Mouse (Mus musculus): ENCODE data around the gene Hnrnph1. TPM values are rescaled to one million over a fixed set of nuclear protein-coding genes. Genes with fewer than 3 reads are reported as not detected.

Gene Hnrnph1
- total and polyA plus RNA-seq, 3 experiments = 239 to 829 (median 428) TPM

DNA sequence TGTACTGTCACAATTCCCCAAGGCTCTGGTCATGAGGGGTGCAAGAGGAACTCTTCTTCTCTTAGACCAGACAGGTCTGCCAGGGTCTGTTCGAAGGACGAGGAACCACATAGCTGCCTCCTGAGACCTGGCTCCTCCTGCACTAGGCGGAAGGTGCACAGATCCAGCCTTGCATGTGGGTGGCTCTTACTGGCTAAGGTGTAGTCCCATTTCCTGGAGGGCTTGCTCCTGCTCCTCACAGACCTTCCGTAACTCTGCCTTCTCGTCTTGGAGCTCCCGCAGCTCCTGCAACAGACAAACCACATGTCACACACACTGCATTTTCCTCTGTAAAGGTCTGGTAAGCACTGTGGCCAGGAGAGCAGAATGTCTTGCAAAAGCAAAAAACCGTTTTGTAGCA is 17.9 kb downstream of the Hnrnph1 start:
- H3K36me3 ChIP-seq (replicated peaks in 1 of 2; ENCODE audit: control insufficient read depth in 1 of 2, insufficient read depth in 1 of 2, low read length in 1 of 2) = peaks cover 46 to 75% of the 10 kb centered on the region in 2 experiments
- in situ Hi-C loops (cut with MboI; ENCODE audit: low pct_ligation_motif_present, low pct_unique_long_range_greater_than_20kb, low sequenced_read_pairs) = no loop called here
- DNase-seq (ENCODE audit: extremely low read depth) = no peak
- dilution Hi-C loops (cut with MboI; ENCODE audit: extremely low pct_ligation_motif_present, extremely low pct_unique_long_range_greater_than_20kb, low sequenced_read_pairs) = no loop called here
- TF ChIP-seq ZNF384 (IDR thresholded peaks at IDR 0.05; ENCODE audit: low read depth, low read length) (no peak), USF2 (conservative IDR thresholded peaks at IDR 0.05; ENCODE audit: low read depth, low read length) (no peak), EP300 (IDR thresholded peaks at IDR 0.05; ENCODE audit: low read length) (no peak), NELFE (IDR thresholded peaks at IDR 0.05; ENCODE audit: low read depth, low read length) (no peak), MAX (IDR thresholded peaks at IDR 0.05; ENCODE audit: low read length) (no peak), ELF1 (IDR thresholded peaks at IDR 0.05; ENCODE audit: low read depth, low read length) (no peak), BHLHE40 (IDR thresholded peaks at IDR 0.05; ENCODE audit: low read depth, low read length) (no peak), MAZ (IDR thresholded peaks at IDR 0.05; ENCODE audit: low read depth, low read length) (no peak), USF1 (IDR thresholded peaks at IDR 0.05; ENCODE audit: low read depth, low read length) (no peak), MAFK (IDR thresholded peaks at IDR 0.05; ENCODE audit: insufficient replicate concordance, low read length) (no peak), POLR2AphosphoS2 (IDR thresholded peaks at IDR 0.05; ENCODE audit: low read depth, low read length) (no peak), POLR2A (IDR thresholded peaks at IDR 0.05; ENCODE audit: low read depth, low read length) (no peak), MEF2A (IDR thresholded peaks at IDR 0.05; ENCODE audit: borderline replicate concordance, low read depth, low read length) (no peak), ETS1 (conservative IDR thresholded peaks at IDR 0.05; ENCODE audit: low read depth, low read length) (no peak), TCF12 (IDR thresholded peaks at IDR 0.05; ENCODE audit: low read depth, low read length) (no peak)
- peaks cover 0 to 2% of the 10 kb centered on the region in 2 experiments; a peak in 2 of 4 replicates for H3K4me1 ChIP-seq (ENCODE audit: control insufficient read depth in 1 of 2, insufficient read depth in 2 of 2)
- H3K27ac ChIP-seq (ENCODE audit: insufficient read depth, low read depth) = no peak overlapping the region
- H3K27me3 ChIP-seq (replicated peaks) = no peaks in the 10 kb centered on the region
- H3K4me2 ChIP-seq (ENCODE audit: insufficient read depth, low read depth, poor library complexity, severe bottlenecking) = no peak overlapping the region
- H3K79me2 ChIP-seq (replicated peaks; ENCODE audit: control insufficient read depth, extremely low read depth, insufficient read depth, poor library complexity, severe bottlenecking) = no peaks in the 10 kb centered on the region
- H3K9ac ChIP-seq (ENCODE audit: insufficient read depth, low read depth) = no peak overlapping the region
- no peak overlapping the region for H3K4me3 ChIP-seq (replicated peaks in 1 of 3; ENCODE audit: low read depth in 2 of 3, low read length in 2 of 3, poor library complexity in 1 of 3)
- no peaks in the 10 kb centered on the region for H3K9me3 ChIP-seq (replicated peaks; ENCODE audit: low read length)

DNA sequence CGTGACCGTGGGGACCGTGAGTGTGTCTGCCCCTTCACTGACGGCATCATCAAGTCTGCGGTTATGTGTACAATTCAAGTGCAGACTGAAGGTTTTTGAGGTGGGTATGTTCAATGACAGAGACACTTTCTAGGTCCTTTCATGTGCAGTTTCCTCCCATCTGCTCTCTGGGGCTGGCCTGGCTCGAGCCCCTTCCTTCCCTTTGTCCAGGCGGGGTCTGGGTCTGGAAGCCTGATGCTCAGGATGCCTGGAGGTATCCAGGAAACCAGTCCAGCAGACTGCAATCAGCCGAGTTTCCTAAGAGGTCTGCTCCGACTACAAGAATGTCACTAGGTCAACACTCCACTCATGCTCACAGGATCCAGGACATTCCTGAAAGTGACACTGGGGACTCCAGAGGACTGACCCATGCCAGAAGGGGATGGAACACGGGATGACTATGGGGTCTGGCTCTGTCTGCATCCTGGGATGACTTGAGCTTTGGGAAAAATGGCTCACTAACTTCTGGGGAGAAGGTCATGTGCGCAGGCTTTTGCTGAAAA is 20.0 kb downstream of the Hnrnph1 start:
- no peak overlapping the region for H3K4me3 ChIP-seq (replicated peaks in 1 of 3; ENCODE audit: low read depth in 2 of 3, low read length in 2 of 3, poor library complexity in 1 of 3)
- dilution Hi-C loops (cut with MboI; ENCODE audit: extremely low pct_ligation_motif_present, extremely low pct_unique_long_range_greater_than_20kb, low sequenced_read_pairs) (no loop called here), in situ Hi-C loops (cut with MboI; ENCODE audit: low pct_ligation_motif_present, low pct_unique_long_range_greater_than_20kb, low sequenced_read_pairs) (no loop called here)
- peaks cover 52 to 75% of the 10 kb centered on the region in 2 experiments for H3K36me3 ChIP-seq (replicated peaks in 1 of 2; ENCODE audit: control insufficient read depth in 1 of 2, insufficient read depth in 1 of 2, low read length in 1 of 2)
- DNase-seq (ENCODE audit: extremely low read depth) = no peak
- no peak overlapping the region for H3K27ac ChIP-seq (ENCODE audit: insufficient read depth, low read depth)
- no peaks in the 10 kb centered on the region for H3K9me3 ChIP-seq (replicated peaks; ENCODE audit: low read length)
- TF ChIP-seq E2F4 (IDR thresholded peaks at IDR 0.05; ENCODE audit: insufficient replicate concordance, low read depth, low read length) (no peak), TCF12 (IDR thresholded peaks at IDR 0.05; ENCODE audit: low read depth, low read length) (no peak), USF2 (conservative IDR thresholded peaks at IDR 0.05; ENCODE audit: low read depth, low read length) (no peak), KAT2A (IDR thresholded peaks at IDR 0.05; ENCODE audit: insufficient replicate concordance, low read length) (no peak)
- no peaks in the 10 kb centered on the region for H3K79me2 ChIP-seq (replicated peaks; ENCODE audit: control insufficient read depth, extremely low read depth, insufficient read depth, poor library complexity, severe bottlenecking)
- peaks cover 0 to 4% of the 10 kb centered on the region in 2 experiments; a peak in 2 of 4 replicates for H3K4me1 ChIP-seq (ENCODE audit: control insufficient read depth in 1 of 2, insufficient read depth in 2 of 2)
- no peaks in the 10 kb centered on the region for H3K27me3 ChIP-seq (replicated peaks)
- no peak overlapping the region for H3K9ac ChIP-seq (ENCODE audit: insufficient read depth, low read depth)
- H3K4me2 ChIP-seq (ENCODE audit: insufficient read depth, low read depth, poor library complexity, severe bottlenecking) = no peak overlapping the region

Measured in CH12.LX (cell line).